Mouse (Mus musculus) MEL (cell line): ENCODE results near the gene Gm11084. TPM values are rescaled to one million over a fixed set of nuclear protein-coding genes. Genes with fewer than 3 reads are reported as not detected.

ENCODE experiments used
- DNase-seq: peaks from one replicate; pipeline ENCODE4 v3.0.0; 2011; ENCODE audit warnings: low read depth, low spot score
- H3K27ac ChIP-seq: 2 replicates; pipeline ENCODE4 v1.5.1; 2012; ENCODE audit warnings: low read depth, mild to moderate bottlenecking, control low read depth, low read length, moderate library complexity; ENCODE audit not compliant: control insufficient read depth
- H3K27me3 ChIP-seq, 2 experiments: fragments of 150-350 bp in 1 of 2; sonication (generic) in 1 of 2; 2 replicates each; pipeline ENCODE4 v1.6.1; 2012; ENCODE audit warnings: low read length in 2 of 2, mild to moderate bottlenecking in 2 of 2, improper control_type of control experiment in 1 of 2, moderate library complexity in 1 of 2; ENCODE audit not compliant: insufficient read depth in 2 of 2, control insufficient read depth in 1 of 2
- H3K36me3 ChIP-seq, 2 experiments: 2 replicates each; pipeline ENCODE4 v1.6.1; 2012 to 2014; ENCODE audit warnings: low read length in 2 of 2, improper control_type of control experiment in 1 of 2, inconsistent platforms in 1 of 2, mild to moderate bottlenecking in 1 of 2; ENCODE audit not compliant: insufficient read depth in 2 of 2, control insufficient read depth in 1 of 2
- H3K4me1 ChIP-seq, 2 experiments: fragments of 150-350 bp in 1 of 2; sonication (generic) in 1 of 2; 2 replicates each; pipeline ENCODE4 v1.6.1; 2012; ENCODE audit warnings: low read length in 2 of 2, improper control_type of control experiment in 1 of 2, mild to moderate bottlenecking in 1 of 2; ENCODE audit not compliant: insufficient read depth in 2 of 2, control insufficient read depth in 1 of 2
- H3K4me3 ChIP-seq, 2 experiments: fragments of 150-350 bp in 1 of 2; sonication (generic) in 1 of 2; 2 replicates each; pipeline ENCODE4 v1.5.1; 2012; ENCODE audit warnings: low read depth in 2 of 2, low read length in 2 of 2, mild to moderate bottlenecking in 2 of 2, moderate library complexity in 2 of 2, control low read depth in 1 of 2, improper control_type of control experiment in 1 of 2; ENCODE audit not compliant: control insufficient read depth in 1 of 2, insufficient read depth in 1 of 2
- H3K79me2 ChIP-seq: 2 replicates; pipeline ENCODE4 v1.6.1; 2012; ENCODE audit warnings: mild to moderate bottlenecking, low read length, moderate library complexity; ENCODE audit not compliant: control insufficient read depth, poor library complexity, insufficient read depth
- H3K9ac ChIP-seq: 2 replicates; pipeline ENCODE4 v1.6.1; 2012; ENCODE audit warnings: low read depth, mild to moderate bottlenecking, control low read depth, low read length, moderate library complexity; ENCODE audit not compliant: control insufficient read depth, poor library complexity, severe bottlenecking
- H3K9me3 ChIP-seq: fragments of 150-350 bp; sonication (generic); replicated peaks from 2 replicates; pipeline ENCODE4 v1.6.1; 2012; ENCODE audit warnings: mild to moderate bottlenecking, low read length, improper control_type of control experiment, moderate library complexity; ENCODE audit not compliant: insufficient read depth
- BHLHE40 ChIP-seq: IDR thresholded peaks from 2 replicates; pipeline ENCODE4 v1.6.1; 2012; ENCODE audit warnings: low read depth, mild to moderate bottlenecking, inconsistent platforms, low read length, improper control_type of control experiment, borderline replicate concordance
- CHD1 ChIP-seq: IDR thresholded peaks from 2 replicates; pipeline ENCODE4 v1.6.1; 2012; ENCODE audit warnings: low read depth, mild to moderate bottlenecking, inconsistent platforms, low read length, improper control_type of control experiment
- CTCF ChIP-seq, 3 experiments: IDR thresholded peaks in 2 of 3; conservative IDR thresholded peaks in 1 of 3; 2 replicates each; pipeline ENCODE4 v1.5.1; 2011 to 2012; ENCODE audit warnings: low read length in 3 of 3, low read depth in 2 of 3, mild to moderate bottlenecking in 2 of 3, improper control_type of control experiment in 1 of 3, inconsistent platforms in 1 of 3, mixed read lengths in 1 of 3, moderate library complexity in 1 of 3; ENCODE audit not compliant: control insufficient read depth in 1 of 3, insufficient read depth in 1 of 3, poor library complexity in 1 of 3, severe bottlenecking in 1 of 3
- EP300 ChIP-seq, 2 experiments: IDR thresholded peaks; 2 replicates each; pipeline ENCODE4 v1.6.1; 2011; ENCODE audit warnings: improper control_type of control experiment in 2 of 2, low read length in 2 of 2, low read depth in 1 of 2, mild to moderate bottlenecking in 1 of 2
- ETS1 ChIP-seq: IDR thresholded peaks from 2 replicates; pipeline ENCODE4 v1.6.1; 2012; ENCODE audit warnings: low read depth, mild to moderate bottlenecking, inconsistent platforms, low read length, improper control_type of control experiment, moderate library complexity
- GATA1 ChIP-seq: IDR thresholded peaks from 2 replicates; pipeline ENCODE4 v1.6.1; 2011; ENCODE audit warnings: low read depth, low read length, improper control_type of control experiment
- MAX ChIP-seq: IDR thresholded peaks from 2 replicates; pipeline ENCODE4 v1.6.1; 2011; ENCODE audit warnings: low read length, improper control_type of control experiment
- MXI1 ChIP-seq: IDR thresholded peaks from 2 replicates; pipeline ENCODE4 v1.6.1; 2011; ENCODE audit warnings: mild to moderate bottlenecking, low read depth, low read length, improper control_type of control experiment
- POLR2AphosphoS2 ChIP-seq: IDR thresholded peaks from 2 replicates; pipeline ENCODE4 v1.6.1; 2011; ENCODE audit warnings: low read length, improper control_type of control experiment
- RAD21 ChIP-seq: IDR thresholded peaks from 2 replicates; pipeline ENCODE4 v1.6.1; 2011; ENCODE audit warnings: mild to moderate bottlenecking, low read depth, low read length, improper control_type of control experiment
- SIN3A ChIP-seq: IDR thresholded peaks from 2 replicates; pipeline ENCODE4 v1.6.1; 2012; ENCODE audit warnings: low read length, improper control_type of control experiment, inconsistent platforms
- SMC3 ChIP-seq: IDR thresholded peaks from 2 replicates; pipeline ENCODE4 v1.6.1; 2011; ENCODE audit warnings: low read depth, low read length, improper control_type of control experiment
- TBP ChIP-seq: IDR thresholded peaks from 2 replicates; pipeline ENCODE4 v1.8.0; 2011; ENCODE audit warnings: low read depth, low read length, improper control_type of control experiment
- TCF12 ChIP-seq: IDR thresholded peaks from 2 replicates; pipeline ENCODE4 v1.6.1; 2014; ENCODE audit warnings: low read depth, mild to moderate bottlenecking, inconsistent platforms, low read length, improper control_type of control experiment, moderate library complexity
- USF2 ChIP-seq, 2 experiments: IDR thresholded peaks; 2 replicates each; pipeline ENCODE4 v1.6.1; 2011 to 2012; ENCODE audit warnings: improper control_type of control experiment in 2 of 2, low read length in 2 of 2, borderline replicate concordance in 1 of 2, inconsistent platforms in 1 of 2, low read depth in 1 of 2, mild to moderate bottlenecking in 1 of 2; ENCODE audit not compliant: insufficient read depth in 1 of 2
- ZC3H11A ChIP-seq: IDR thresholded peaks from 2 replicates; pipeline ENCODE4 v1.6.1; 2012; ENCODE audit warnings: low read depth, mild to moderate bottlenecking, inconsistent platforms, low read length, improper control_type of control experiment
- ZNF384 ChIP-seq: IDR thresholded peaks from 2 replicates; pipeline ENCODE4 v1.6.1; 2012; ENCODE audit warnings: low read depth, mild to moderate bottlenecking, inconsistent platforms, low read length, improper control_type of control experiment
- polyA plus RNA-seq, 2 experiments: library from polyadenylated mRNA; stranded (reverse) in 1 of 2; unstranded in 1 of 2; fragments of >175 nt in 1 of 2; fragments of >200 nt in 1 of 2; gene quantifications; 2 replicates each; pipeline versions ENCODE4 v1.2.1 to v1.2.4; 2012; ENCODE audit warnings: low replicate concordance in 2 of 2, low read depth in 1 of 2; ENCODE audit not compliant: insufficient read length in 2 of 2, insufficient read depth in 1 of 2, missing spikeins in 1 of 2
- total RNA-seq: library from RNA; depleted of rRNA; stranded (reverse); fragments of 300-350 nt; gene quantifications from 2 replicates; pipeline ENCODE4 v1.2.3, GENCODE M21; 2012

The Gm11084 gene
- total and polyA plus RNA-seq, 3 experiments, result not detected

- H3K4me1 ChIP-seq, result peaks cover 4 to 8% of the 10 kb centered on the region in 2 experiments
- peaks cover 13 to 20% of the 10 kb centered on the region in 2 experiments for H3K36me3 ChIP-seq
- H3K9ac ChIP-seq, result no peak overlapping the region
- H3K9me3 ChIP-seq, result no peaks in the 10 kb centered on the region
- no peak for DNase-seq
- H3K27me3 ChIP-seq, result no peaks in the 10 kb centered on the region
- H3K79me2 ChIP-seq, result peaks cover 61% of the 10 kb centered on the region
- TF ChIP-seq SMC3 (no peak), ZC3H11A (0 out of 2 replicates have a peak, but pooled peaks have one; percentile 13), CTCF (IDR thresholded peaks at IDR 0.05 in 2 of 3, conservative IDR thresholded peaks at IDR 0.05 in 1 of 3; ENCODE audit: control insufficient read depth in 1 of 3, insufficient read depth in 1 of 3, low read depth in 2 of 3, low read length in 3 of 3, poor library complexity in 1 of 3, severe bottlenecking in 1 of 3) (peak in 1 of 3 experiments; percentile 31; a peak in 1 of 6 replicates), RAD21 (peak; percentile 1), ZNF384 (peak; percentile 64; the same call in 1 of the 2 replicates)
- no peak overlapping the region for H3K27ac ChIP-seq
- H3K4me3 ChIP-seq, result no peak overlapping the region
Observed at GRCm38 (mm10) chr2:72956415-72956814, 30.1 kb downstream of the Gm11084 start.

- no peaks in the 10 kb centered on the region for H3K9me3 ChIP-seq
- peaks cover 6 to 8% of the 10 kb centered on the region in 2 experiments for H3K4me1 ChIP-seq
- H3K27me3 ChIP-seq, result no peaks in the 10 kb centered on the region
- no peak overlapping the region for H3K27ac ChIP-seq
- DNase-seq, result peak; percentile 35
- H3K4me3 ChIP-seq, result no peak overlapping the region
- peaks cover 19 to 21% of the 10 kb centered on the region in 2 experiments for H3K36me3 ChIP-seq
- TF ChIP-seq USF2 (IDR thresholded peaks at IDR 0.05; ENCODE audit: borderline replicate concordance in 1 of 2, insufficient read depth in 1 of 2, low read depth in 1 of 2, low read length in 2 of 2) (no peak), MAX (peak; percentile 45), SIN3A (peak; percentile 42; the same call in 1 of the 2 replicates), TBP (no peak), GATA1 (peak; percentile 56), BHLHE40 (peak; percentile 70; the same call in 1 of the 2 replicates), CHD1 (no peak), ETS1 (peak; percentile 61; the same call in 1 of the 2 replicates), TCF12 (no peak), EP300 (IDR thresholded peaks at IDR 0.05; ENCODE audit: low read depth in 1 of 2, low read length in 2 of 2) (peak; percentile 52 to 66; a peak in 2 of 4 replicates), ZNF384 (no peak), MXI1 (peak; percentile 65; the same call in 1 of the 2 replicates), POLR2AphosphoS2 (no peak)
- peaks cover 57% of the 10 kb centered on the region for H3K79me2 ChIP-seq
- H3K9ac ChIP-seq, result no peak overlapping the region
Observed at GRCm38 (mm10) chr2:72952979-72953378, 33.5 kb downstream of the Gm11084 start.
